Mouse (Mus musculus) retina, postnatal 1 day (tissue): ENCODE measurements at regions not wholly inside any gene's neighbourhood (a gene's known extent, or its start where the extent isn't known, plus 50 kb on each side); places are given as distances from the start of the nearest gene placed in this dataset.

Source experiments
- DNase-seq: peaks from one replicate; pipeline ENCODE4 v3.0.0-alpha.2; 2012

DNA sequence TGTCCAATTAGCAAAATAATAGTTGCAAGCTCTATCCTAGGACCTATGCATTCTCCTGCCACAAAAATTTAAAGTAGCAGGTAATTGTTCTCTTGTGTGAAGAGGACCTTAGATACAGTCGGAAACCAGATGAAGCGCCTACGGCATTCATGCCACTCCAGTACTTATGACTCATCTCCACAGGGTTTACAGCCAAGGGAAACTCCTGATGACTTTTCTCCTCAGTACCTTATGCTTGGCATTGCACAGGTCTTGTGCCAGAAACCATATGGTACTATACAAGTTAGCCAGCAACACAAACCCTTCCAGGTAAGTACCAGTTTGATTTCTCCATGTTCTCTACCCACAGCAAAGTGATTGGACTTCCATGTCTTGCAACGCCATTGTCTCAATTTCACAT, 606.3 kb upstream of the Dmac1 start:
- DNase-seq: no peak

GRCm38 (mm10) chr4:75869771-75870170, 591.7 kb upstream of the Dmac1 start:
- peak; percentile 8 for DNase-seq

DNA sequence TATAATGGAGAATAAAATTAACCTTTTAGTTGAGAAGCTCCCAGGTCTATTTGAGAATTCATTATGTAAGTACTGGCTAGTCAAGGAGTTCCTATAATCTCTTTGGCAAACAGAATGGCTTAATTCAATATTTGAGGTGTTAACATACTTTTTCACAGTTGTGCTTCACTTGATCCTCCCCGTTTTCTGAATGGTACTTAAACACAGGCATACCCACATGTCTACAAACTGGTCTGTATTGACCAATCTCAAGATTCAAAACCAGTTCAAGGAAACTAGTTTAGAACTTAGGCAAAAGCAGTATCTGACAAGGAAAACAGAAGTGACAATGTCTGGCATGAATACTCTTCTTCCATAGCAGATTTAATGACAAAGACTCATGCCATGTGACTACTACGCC, 583.0 kb upstream of the Dmac1 start:
- no peak for DNase-seq

DNA sequence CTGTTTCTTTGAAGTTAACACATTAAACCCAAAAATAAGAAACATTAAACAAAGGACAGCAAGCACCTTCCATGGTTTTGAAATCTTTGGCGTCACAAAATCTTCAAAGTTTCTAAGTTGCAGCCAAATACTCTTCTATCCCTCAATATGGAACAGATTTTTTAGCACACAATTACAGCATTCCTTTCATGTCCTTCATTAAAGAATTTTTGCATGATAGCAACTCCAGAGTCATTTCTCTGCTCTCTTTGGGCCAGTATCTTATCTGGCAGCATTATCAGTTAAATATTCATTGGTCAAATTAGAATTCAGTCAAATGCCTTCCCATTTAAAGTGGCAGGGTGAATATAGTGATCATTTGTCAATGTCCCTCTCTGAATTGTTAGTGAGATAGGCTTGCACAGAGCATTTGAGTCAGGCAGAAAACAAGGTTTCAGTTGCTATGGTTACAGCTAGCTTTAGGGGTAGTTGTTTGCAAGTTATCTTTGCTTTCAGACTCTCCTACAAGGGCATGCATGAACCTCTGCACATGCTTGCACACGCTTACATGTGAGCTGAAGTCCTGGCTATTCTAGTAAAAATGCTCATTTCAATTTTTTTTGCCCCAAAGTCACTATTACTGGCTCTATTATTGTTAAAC, 579.8 kb upstream of the Dmac1 start:
- no peak for DNase-seq

DNA sequence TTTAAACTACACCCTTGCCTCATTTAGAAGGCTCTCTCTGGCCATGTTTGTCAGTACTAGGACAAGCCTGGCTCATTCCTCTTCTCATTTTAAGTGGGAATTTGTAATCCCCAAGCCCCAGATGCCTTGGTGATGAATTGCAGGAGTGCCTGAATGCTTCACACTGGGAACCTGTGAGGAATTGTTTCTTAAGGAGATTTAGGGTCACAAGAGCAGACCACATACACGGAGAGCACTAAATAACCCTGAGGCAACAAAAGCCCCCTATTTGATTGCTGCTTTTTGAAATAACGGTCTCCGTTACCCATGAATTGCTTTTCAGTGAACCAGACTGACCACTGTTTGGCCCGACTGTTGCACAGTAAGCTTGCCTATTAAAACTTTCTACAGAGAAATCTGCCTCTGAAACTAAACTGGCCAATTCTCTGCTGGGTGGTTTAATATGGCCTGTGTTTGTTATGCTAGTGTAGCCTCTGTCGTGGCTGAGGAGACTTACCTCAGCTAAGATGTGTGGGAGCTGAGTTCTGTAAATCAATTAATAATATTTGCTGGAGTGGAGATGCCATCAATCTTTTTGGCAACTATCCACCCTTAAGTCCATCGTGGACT, 577.7 kb upstream of the Dmac1 start:
- no peak for DNase-seq

DNA sequence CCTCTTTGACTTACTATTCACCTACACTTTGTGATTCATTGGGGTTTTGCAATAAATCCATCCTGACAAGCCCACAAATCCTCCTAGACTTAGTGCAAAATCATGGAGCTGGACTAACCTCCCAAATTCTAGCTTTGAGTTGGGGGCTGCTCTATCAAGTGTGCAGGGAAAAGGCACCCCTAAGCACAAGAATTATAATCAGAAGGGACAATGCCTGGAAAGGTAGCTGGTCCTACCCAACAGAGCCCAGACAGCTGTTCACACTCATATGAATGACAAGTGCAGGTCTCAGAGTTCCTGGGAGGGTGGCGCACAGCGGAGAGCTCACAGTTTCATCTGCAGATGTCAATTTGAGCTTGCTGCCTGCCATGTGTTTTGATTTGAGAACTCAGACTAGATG, 572.2 kb upstream of the Dmac1 start:
- DNase-seq: no peak

GRCm38 (mm10) chr4:75847675-75848385, 569.7 kb upstream of the Dmac1 start:
- DNase-seq: no peak

GRCm38 (mm10) chr4:75845021-75845420, 566.9 kb upstream of the Dmac1 start:
- no peak for DNase-seq

- peak; percentile 14 for DNase-seq
These were observed 560.5 kb upstream of the Dmac1 start for GRCm38 (mm10) chr4:75838619-75839018.

DNA sequence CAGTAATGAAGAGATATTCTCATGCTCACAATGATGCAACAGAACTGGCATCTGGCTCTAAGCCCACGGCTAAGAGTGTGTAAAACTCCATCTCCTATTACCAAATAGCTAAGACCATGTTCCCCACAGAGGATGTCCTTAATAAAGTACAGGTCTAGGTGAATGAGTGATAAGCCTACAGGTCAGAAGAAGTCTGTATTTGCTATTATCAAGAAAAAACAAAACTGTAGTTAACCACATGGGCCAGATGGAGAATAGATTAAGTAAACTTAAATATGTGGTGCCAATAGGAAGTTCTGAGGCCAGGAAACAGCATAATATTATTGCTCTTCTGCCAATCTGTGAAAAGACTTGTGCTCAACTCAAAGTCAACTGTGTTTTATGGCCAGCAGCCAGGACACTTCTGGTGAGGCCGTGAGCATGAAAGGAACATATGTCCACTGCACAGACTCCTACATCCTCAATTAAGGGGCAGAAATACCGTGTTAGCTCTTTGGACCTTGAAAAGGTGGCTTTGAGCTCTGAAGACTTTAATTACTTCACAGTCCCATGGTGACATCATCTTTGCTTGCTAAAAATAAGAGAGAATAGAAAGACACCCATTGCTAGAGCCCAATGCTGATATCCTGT, 549.1 kb upstream of the Dmac1 start:
- no peak for DNase-seq

- DNase-seq: no peak
These were observed 541.1 kb upstream of the Dmac1 start for GRCm38 (mm10) chr4:75819193-75819603.

- DNase-seq: no peak
These were observed 537.9 kb upstream of the Dmac1 start for GRCm38 (mm10) chr4:75816026-75816425.

GRCm38 (mm10) chr4:75812266-75812665, 534.2 kb upstream of the Dmac1 start:
- no peak for DNase-seq

GRCm38 (mm10) chr4:75801870-75802269, 523.8 kb upstream of the Dmac1 start:
- DNase-seq: no peak

DNA sequence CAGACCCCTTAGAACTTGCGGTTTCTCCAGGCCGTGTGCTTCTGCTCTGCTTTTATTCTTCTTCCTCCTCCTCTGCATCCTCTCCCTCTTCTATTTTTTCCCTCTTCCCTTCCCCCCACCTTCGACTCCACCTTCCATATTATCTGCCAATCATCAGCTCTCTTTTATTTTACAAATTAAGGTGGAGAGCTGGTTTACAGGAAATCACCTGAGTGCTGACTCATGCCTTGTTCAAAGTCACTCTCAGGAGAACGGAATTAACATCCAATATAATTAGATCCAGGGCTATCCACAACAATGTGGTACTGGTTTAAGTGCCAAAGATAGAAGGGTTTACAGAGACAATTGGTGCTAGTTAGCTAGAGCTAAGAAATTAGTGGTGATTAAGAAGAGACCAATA, 523.1 kb upstream of the Dmac1 start:
- DNase-seq: no peak

GRCm38 (mm10) chr4:75791789-75792188, 513.7 kb upstream of the Dmac1 start:
- DNase-seq: no peak

DNA sequence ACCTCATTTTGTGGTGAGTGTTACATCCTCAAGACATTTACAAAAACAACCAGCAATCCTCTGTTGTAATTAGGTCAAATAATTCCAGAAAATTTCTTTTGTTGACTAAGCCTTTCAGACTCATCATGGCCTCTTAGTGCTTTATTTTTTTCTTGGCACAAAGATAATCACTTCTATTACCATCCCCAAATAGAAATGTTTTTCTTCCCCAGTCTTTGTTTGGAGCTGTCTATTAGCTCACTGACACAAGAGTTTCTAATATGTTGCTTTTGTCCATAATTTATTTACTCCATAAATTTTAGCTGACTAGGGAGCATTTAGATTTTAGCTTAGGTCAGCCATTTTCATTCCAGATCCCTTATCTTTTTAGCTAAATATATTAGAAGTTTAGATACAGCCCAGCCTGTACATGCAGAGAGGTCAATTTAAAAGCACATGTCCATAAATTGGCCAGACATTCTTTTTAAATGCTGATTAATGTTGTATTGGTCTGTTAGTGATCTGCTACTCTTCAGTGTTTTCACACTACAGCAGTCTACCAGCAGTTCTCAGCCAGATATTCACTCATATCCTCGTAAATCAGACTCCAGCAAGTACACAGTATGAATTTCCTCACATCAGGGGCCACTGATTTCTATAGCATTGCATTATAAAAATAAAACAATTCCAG, 513.0 kb upstream of the Dmac1 start:
- no peak for DNase-seq

DNA sequence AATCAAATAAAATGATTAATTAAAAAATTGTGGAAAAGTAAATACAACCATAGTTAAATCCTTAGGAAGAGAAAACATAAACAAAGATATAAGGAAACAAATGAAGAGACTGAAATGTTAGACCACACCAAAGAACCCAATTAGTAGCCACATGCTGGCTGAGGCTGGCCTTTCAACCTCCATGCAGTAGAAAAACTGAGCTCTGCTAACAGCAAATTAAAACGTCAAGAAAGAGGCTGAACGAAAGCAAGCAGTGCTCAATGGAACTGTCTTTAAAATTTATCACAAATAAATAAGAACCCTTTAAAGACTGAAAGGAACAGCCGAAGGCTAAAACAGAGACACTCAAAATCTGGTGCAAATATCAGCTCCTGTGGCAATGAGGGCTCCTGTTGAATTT, 509.3 kb upstream of the Dmac1 start:
- DNase-seq: peak; percentile 6

DNA sequence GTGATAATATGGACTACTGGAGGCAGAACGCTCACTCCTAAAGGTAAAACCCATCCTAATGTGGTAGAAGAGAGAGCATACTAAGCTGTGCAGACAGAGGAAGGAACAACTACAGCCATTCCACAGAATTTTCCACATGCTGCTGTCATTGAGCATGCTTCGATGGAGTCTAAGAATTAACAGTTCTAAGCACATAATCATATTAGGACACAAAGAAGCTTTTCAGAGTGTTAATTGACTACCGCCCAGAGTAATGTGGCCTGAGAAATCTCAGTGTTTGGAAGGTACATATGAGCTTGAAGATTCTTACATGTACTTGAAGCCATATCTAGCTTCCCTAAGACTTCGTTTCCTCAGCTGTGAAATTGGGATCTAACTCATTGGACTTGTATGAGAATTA, 508.3 kb upstream of the Dmac1 start:
- DNase-seq: peak; percentile 83

GRCm38 (mm10) chr4:75779492-75779891, 501.4 kb upstream of the Dmac1 start:
- no peak for DNase-seq

- DNase-seq: no peak
These were observed 486.0 kb upstream of the Dmac1 start for GRCm38 (mm10) chr4:75764141-75764540.

DNA sequence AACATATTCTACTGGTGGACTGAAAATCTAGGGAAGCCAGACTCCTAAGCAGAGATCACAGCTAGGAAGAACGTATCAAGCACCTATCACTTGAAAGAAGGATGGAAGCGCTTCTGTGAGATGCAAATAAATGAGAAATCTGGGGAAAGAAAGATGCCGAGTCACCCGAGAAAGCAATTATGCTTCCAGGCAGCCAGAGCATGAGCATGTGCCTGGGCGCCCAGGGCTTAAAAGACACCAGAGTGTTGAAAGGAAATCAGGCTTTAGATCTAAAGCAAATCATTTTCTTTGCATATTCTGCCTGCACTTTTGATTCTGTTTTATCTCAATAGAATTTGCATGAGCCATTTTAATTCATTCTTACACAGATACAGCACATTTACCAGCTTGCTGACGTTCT, 466.5 kb upstream of the Dmac1 start:
- peak; percentile 7 for DNase-seq

DNA sequence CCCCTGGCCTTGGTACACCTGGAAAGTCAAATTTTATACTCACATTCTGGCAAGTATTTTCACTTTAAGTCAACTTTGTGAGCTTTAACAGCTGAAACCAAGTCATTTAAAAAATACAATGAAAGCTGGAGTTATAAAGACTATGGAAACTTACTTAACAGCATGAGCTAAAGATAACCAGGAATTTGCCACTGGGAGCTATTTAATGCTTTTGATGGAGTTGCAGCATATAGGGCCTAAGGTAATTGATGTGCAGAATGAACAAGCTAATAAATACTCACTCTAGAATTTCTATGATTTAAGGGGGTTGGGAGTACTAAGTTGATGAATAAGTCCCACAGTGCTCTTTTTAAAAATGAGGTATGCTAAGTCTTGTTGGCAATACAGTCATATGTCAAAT, 463.5 kb upstream of the Dmac1 start:
- DNase-seq: no peak
